Mouse (Mus musculus): ENCODE results near the gene Mup20.
"Not testable (repeated sequence)": the region's sequence is repeated elsewhere in the genome, so short reads cannot be mapped to it uniquely, and the experiment has no call there.

Mup20 gene

DNA sequence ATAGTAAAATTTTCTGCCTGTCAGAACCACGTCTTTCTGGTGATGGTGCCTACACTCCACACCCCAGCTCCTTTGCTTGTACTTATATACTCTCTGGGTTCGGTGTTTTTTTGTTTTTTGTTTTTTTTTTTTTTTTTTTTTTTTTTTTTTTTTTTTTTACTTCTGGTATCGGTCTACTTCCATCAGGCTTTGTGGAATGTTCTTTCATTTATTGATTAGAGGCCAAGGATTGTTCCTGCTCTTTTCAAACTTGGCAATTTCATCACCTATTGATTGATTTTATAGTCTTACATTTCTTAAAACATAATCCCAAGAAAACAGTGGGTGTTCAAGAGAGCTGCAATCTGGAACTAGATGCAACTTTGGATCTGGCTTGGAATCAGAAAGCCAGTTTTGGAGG lies at the start of gene Mup20:
TSS of gene Mup20 (minus strand) at position 101 of the 400 bp plus-strand sequence.
- DNase-seq (ENCODE audit: low read depth) = not testable (repeated sequence)

DNA sequence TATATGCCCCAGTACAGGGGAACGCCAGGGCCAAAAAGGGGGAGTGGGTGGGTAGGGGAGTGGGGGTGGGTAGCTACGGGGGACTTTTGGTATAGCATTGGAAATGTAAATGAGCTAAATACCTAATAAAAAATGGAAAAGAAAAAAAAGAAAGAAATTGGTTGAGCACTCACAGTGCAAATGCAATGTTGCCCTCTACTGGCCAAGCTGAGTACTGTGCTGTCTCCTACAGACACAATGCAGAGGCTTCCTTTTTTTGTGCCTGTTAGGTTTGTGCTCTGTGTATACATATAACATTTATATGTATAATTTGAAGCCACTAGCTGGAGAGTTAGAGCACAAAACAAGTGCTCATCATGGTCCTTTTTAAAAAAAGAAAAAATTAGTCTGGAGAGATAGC lies 49.4 kb upstream of the Mup20 start:
- DNase-seq (ENCODE audit: low read depth) = not testable (repeated sequence)

DNA sequence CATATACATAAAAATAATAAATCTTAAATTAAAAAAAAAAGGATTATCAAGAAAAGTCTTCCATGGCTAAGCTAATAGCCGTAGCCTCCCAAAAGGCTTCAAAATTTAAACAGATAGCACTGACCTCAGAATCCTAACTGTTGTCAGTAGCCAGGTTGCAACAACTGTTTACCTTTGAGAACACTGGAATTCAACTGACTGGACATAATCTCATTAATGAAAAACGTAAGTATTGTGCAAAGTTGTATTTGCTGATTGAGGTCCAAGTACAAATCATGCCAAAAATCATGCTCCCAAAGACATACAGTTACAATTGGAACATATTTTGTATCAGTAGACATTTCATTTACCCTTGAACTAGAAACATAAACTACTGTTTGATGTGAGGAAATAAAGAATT lies 34.0 kb upstream of the Mup20 start:
- DNase-seq (ENCODE audit: low read depth) = no peak

GRCm38 (mm10) chr4:62087241-62087640 lies 33.3 kb upstream of the Mup20 start, which contains the start of gene Mup3:
Gene Mup3, minus strand, starts transcription at chr4:62087342.
- no peak for DNase-seq (ENCODE audit: low read depth)

- no peak for DNase-seq (ENCODE audit: low read depth)
Measured at GRCm38 (mm10) chr4:62082755-62083154, 28.8 kb upstream of the Mup20 start.

DNA sequence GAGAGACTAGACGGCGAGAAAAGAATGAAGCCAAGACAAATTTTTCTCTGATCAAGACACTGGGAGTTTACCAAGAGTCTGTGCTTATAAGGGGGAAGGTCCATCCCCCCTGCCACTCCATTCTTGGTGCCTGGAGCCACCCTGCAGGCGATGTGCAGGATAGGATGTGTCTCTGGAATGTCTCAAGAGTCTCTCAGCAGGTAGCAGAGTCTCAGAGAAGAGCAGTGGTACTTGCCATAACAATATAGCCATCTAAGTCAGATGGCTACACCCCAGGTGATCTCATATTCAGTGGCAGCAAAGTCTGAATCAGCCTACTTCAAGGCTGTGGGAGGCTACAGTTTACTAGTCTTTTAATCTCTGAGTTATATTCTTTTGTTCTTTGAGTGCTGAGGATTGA lies 21.2 kb upstream of the Mup20 start:
- no peak for DNase-seq (ENCODE audit: low read depth)

DNA sequence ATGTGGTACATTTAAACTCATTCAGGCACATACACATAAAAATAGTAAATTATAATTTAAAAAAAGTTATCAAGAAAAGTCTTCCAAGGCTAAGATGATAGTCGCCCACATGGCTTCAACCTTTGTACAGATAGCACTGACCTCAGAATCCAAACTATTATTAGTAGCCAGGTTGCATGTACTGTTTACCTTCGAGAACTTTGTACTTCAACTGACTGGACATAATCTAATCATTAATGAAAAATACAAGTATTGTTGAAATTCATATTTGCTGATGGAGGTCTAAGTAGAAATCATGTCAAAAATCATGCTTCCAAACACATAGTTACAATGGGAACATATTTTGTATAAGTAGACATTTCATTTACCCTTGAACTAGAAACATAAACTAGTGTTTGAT lies 822 bp upstream of the Mup20 start:
- not testable (repeated sequence) for DNase-seq (ENCODE audit: low read depth)

DNA sequence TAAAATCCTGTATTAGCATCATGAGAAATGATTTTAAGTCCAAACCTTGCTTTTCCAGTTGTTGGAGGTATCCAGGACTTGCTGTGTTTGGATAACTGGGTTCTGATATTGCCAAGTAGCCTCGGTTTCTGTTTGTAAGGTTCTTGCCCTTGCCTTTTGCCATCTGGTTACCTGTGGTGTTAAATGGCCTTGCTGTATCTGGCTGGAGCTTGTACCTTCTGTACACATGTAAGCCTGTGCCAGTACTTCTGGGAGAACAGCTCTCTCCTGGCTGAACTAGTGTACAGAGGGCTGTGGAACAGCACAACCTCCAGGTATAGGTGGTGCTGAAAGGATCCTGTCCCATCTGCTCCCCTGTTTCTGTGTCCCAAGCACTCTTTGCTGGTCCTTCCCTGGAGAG lies 27.7 kb downstream of the Mup20 start:
- DNase-seq (ENCODE audit: low read depth) = no peak

DNA sequence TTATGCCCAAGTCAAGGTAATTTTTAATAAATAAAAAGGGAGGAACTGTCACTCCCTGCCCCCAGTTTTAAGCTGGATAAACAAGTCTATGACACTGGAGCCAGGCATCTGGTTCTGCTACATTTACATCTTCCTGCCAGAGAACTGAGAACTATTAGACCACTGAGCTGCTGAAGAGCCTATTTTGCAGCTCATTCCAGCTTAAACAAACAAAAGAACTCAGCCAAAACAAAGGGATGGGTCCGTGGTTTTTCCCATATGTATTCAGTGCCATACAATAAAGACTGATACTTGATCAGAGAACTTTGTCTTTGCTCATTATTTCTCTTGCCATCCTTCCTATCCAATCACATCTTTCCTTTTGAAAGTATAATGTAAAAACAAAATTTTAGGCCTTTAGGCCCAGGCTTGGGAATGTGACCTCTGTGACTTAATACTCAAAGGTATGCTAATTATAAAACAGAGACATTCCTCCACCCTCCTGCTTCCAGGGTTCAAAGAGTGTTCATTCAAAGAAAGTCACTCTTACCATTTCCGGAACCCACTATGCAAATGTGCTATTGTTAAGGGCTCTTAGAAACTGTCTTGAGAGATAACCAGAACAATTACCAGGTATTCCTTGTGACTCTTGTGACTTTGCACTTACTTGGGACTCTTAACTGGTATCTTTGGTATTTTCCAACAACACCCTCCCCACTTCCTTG lies 29.6 kb downstream of the Mup20 start:
- DNase-seq (ENCODE audit: low read depth) = no peak

GRCm38 (mm10) chr4:62023646-62024045 lies 30.3 kb downstream of the Mup20 start:
- DNase-seq (ENCODE audit: low read depth) = no peak

DNA sequence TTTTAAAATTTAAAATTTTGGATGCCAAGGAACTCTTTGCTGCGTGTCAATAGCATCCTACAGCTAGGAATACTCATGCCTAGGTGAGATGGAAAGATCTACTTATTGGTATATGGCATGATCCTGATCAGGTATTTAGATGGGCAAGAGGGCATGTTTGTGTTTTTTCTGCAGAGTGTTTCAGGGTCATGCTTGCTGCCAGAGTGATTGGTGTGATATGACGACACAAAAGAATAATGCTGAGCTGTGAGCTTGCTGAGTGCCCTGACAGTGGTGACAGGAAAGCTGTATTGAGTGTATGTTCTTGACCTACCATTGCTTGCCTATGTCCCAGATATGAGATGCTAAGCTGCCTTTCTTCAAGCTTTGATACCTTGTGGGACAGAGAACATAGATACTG lies 30.8 kb downstream of the Mup20 start:
- no peak for DNase-seq (ENCODE audit: low read depth)

- DNase-seq (ENCODE audit: low read depth) = not testable (repeated sequence)
Measured at GRCm38 (mm10) chr4:62020511-62020910, 33.4 kb downstream of the Mup20 start.
